Mouse (Mus musculus) cerebellum, postnatal 14 days (tissue): ENCODE measurements around the gene Eif4b.

Experiments used
- DNase-seq, 2 experiments: peaks; one replicate each; pipeline ENCODE4 v3.0.0; 2021; ENCODE audit warnings: mixed read lengths in 2 of 2

The Eif4b gene

GRCm38 (mm10) chr15:102073559-102074069 lies at the start of gene Eif4b:
Eif4b (plus strand) TSS chr15:102073773.
- peak; percentile 99 to 100 for DNase-seq

GRCm38 (mm10) chr15:102023888-102024287 lies 49.7 kb upstream of the Eif4b start:
- no peak for DNase-seq

GRCm38 (mm10) chr15:102025136-102025872 lies 48.3 kb upstream of the Eif4b start:
- peak in 1 of 2 experiments; percentile 11 for DNase-seq

- DNase-seq: no peak
Observed at GRCm38 (mm10) chr15:102026430-102026829, 47.1 kb upstream of the Eif4b start.

- DNase-seq: no peak
Observed at GRCm38 (mm10) chr15:102028040-102028439, 45.5 kb upstream of the Eif4b start, which contains the start of gene Krt18. Krt18 (plus strand) TSS chr15:102028180.

- no peak for DNase-seq
Observed at GRCm38 (mm10) chr15:102034121-102035053, 39.2 kb upstream of the Eif4b start.

- no peak for DNase-seq
Observed at GRCm38 (mm10) chr15:102040277-102040676, 33.3 kb upstream of the Eif4b start.

GRCm38 (mm10) chr15:102041951-102042350 lies 31.6 kb upstream of the Eif4b start:
- DNase-seq: no peak

GRCm38 (mm10) chr15:102044745-102045144 lies 28.8 kb upstream of the Eif4b start:
- no peak for DNase-seq

GRCm38 (mm10) chr15:102045691-102046090 lies 27.9 kb upstream of the Eif4b start:
- no peak for DNase-seq

- no peak for DNase-seq
Observed at GRCm38 (mm10) chr15:102048006-102048405, 25.6 kb upstream of the Eif4b start.

GRCm38 (mm10) chr15:102049871-102050270 lies 23.7 kb upstream of the Eif4b start:
- no peak for DNase-seq

GRCm38 (mm10) chr15:102051920-102052683 lies 21.5 kb upstream of the Eif4b start:
- peak; percentile 52 to 57 for DNase-seq

- no peak for DNase-seq
Observed at GRCm38 (mm10) chr15:102056495-102057174, 16.9 kb upstream of the Eif4b start.

- peak; percentile 97 to 99 for DNase-seq
Observed at GRCm38 (mm10) chr15:102065661-102066325, 7.8 kb upstream of the Eif4b start.

- no peak for DNase-seq
Observed at GRCm38 (mm10) chr15:102070476-102071467, 2.8 kb upstream of the Eif4b start.

GRCm38 (mm10) chr15:102072963-102073558 lies 512 bp upstream of the Eif4b start:
- DNase-seq: peak in 1 of 2 experiments; percentile 20

GRCm38 (mm10) chr15:102074070-102074731 lies 628 bp downstream of the Eif4b start:
- DNase-seq: peak; percentile 75 to 86
